Mouse (Mus musculus) gonadal fat pad, adult 2 months (tissue): ENCODE measurements around the gene Bhlhe41. TPM values are rescaled to one million over a fixed set of nuclear protein-coding genes. Genes with fewer than 3 reads are reported as not detected.

ENCODE experiments used
- DNase-seq: peaks from one replicate; pipeline ENCODE4 v3.0.0-alpha.2; 2012; ENCODE audit warnings: low read depth
- polyA plus RNA-seq: library from polyadenylated mRNA; depleted of rRNA; stranded (reverse); fragments of >200 nt; gene quantifications from 2 replicates; pipeline ENCODE4 v1.2.3, GENCODE M21; 2012

The Bhlhe41 gene
- polyA plus RNA-seq, 1 experiment: 17.5 TPM

- no peak for DNase-seq
These were observed 5.6 kb upstream of the Bhlhe41 start for GRCm38 (mm10) chr6:145870991-145871390.

DNA sequence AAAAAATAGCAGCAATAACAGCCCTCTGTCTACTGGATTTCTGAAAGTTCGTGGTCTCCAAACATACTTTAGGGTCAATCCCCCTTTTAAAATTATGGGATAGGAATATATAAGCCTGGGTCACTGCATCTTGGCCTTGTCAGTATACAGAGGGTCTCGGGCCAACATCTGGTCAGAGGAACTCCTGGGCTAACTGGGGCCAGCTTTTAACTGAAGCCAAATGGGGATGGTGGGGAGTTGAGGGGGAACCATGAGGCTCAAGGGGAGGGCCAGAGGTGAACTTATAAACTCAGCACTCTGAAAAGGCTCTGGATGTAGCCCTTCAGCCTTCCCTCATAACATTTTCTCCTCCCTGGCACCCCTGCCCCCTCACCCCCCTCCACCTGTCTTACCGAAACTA is 1.8 kb upstream of the Bhlhe41 start:
- no peak for DNase-seq

GRCm38 (mm10) chr6:145865886-145866851 is 811 bp upstream of the Bhlhe41 start:
- no peak for DNase-seq

GRCm38 (mm10) chr6:145864171-145864570 is 1.2 kb downstream of the Bhlhe41 start:
- no peak for DNase-seq

GRCm38 (mm10) chr6:145863065-145863971 is 2.0 kb downstream of the Bhlhe41 start:
- DNase-seq: no peak

DNA sequence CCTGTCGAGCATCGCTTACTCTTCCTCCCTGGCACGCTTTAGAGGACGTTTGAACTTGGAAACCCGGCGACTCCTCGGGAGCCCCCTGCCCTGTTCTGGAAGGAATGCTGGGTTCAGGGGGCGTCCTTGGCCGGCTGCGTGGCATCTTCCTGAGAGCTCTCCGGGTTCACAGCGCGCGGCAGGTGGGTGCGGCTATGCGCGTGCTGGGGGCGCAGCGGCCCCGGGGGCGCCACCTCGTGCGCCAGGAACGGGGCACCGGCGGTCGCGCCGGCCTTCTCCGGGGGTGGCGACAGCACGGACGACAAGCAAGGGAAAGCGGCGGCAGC is 2.7 kb downstream of the Bhlhe41 start:
- no peak for DNase-seq

GRCm38 (mm10) chr6:145862321-145862720 is 3.0 kb downstream of the Bhlhe41 start:
- no peak for DNase-seq

DNA sequence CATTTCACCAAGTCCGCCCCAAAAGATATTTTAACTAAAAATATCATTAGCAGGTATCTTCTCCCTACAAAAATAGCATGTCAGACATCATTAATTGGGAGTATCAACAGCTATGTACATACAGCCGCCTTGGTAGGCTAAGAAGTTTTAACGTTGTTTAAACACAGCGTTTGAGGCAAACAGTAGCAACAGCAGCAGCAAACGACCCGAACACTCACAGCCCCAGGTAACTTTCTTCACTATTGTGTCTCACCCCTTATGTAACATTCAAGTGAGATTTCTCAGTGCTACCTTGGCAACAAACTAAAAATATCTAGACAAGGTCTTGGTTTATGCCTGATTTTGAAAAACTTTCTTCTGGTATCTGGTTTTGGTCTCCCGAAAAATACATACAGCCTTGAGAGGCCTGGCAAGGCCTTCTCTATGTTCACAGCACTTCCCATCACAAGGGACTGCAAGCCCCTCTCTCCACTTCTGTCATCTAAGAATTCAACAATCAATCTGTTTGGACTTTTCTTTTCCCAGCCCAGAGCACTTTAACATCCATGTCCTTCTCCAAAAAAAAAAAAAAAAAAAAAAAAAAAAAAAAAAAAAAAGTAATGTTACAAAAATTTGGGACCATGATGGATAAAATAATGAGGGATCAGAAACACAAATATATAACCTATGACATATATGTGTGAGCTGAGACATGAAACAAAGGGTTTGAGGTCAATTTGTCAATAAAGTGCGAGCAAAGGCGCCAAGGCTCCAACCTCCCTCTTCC is 3.7 kb downstream of the Bhlhe41 start:
- DNase-seq: no peak

GRCm38 (mm10) chr6:145860350-145860749 is 5.0 kb downstream of the Bhlhe41 start:
- no peak for DNase-seq

DNA sequence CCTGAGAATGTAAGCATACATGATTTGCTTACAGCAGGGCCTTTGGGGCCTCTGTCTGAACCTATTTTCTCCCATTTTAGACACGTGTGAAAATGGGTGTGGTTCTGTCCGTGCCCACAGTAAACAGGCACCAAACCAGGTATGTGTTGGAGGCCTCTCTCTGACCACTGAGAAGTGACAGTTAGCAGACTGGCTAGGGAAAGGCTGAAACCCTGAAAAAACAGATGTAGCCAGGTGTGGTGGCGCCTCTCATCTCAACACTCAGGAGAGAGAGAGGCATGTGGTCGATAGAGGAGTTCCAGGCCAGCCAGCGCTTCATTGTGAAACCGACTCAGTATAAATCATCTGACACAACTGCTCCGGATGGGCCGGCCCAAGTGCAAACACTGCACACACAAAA is 6.9 kb downstream of the Bhlhe41 start:
- no peak for DNase-seq

DNA sequence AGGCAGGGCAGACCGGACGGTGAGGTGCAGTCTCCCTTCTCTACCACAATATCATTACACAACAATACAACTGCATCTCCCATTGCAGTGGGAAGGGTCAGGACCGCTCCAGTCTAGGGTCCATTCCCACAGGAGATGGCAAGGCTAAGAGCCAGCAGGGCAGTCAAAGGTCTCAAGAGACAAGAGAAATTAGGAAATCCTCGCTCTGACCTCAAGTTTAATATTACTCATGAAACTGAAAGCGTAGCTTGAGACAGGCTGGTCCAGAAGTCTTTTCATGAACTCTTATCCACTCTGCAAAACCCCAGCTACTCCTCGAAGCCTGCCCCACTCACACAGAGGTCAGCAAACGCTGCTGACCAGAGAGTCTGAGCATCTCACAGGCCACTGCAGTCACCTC is 7.9 kb downstream of the Bhlhe41 start:
- DNase-seq: no peak

DNA sequence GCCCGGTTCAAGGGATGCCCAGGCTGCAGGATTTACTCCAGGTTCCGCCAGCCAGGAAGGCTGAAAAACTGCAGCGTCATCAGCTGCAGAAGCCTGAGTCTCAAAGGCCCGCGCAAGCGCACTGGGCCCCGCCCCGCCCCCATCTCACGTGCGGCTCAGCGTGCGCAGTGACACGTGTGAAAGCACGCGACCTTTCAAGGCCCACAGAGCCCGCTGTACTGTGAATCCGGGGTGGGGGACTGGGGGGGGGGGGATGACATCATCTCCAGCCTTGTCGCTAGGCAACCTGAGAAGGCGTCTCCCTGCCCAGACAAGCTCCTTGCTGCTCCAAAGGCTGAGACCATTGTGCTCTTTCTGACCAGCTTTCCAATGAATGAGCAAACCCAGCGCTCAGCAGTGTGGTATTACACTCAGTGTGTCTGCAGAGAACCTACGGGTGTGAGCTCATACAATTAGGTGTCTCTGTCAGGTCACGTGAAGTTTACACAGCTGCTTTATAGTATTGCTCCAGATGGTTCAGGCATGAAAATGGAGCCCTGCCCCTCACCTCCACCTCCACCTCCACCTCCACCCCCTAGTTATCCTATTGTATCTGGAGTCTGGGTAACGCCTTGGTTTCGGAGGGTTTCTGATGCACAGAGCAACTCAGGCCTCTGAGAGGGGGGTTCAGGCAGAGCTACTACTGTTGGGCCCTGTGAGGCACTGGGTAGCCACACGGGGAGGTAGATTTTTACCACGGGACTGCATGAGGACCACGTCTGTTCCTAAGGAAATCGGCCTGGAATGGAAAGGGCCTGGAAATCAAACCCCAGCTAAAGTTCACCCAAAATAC is 9.4 kb downstream of the Bhlhe41 start:
- DNase-seq: no peak

- no peak for DNase-seq
These were observed 10.6 kb downstream of the Bhlhe41 start for GRCm38 (mm10) chr6:145854756-145855155.

DNA sequence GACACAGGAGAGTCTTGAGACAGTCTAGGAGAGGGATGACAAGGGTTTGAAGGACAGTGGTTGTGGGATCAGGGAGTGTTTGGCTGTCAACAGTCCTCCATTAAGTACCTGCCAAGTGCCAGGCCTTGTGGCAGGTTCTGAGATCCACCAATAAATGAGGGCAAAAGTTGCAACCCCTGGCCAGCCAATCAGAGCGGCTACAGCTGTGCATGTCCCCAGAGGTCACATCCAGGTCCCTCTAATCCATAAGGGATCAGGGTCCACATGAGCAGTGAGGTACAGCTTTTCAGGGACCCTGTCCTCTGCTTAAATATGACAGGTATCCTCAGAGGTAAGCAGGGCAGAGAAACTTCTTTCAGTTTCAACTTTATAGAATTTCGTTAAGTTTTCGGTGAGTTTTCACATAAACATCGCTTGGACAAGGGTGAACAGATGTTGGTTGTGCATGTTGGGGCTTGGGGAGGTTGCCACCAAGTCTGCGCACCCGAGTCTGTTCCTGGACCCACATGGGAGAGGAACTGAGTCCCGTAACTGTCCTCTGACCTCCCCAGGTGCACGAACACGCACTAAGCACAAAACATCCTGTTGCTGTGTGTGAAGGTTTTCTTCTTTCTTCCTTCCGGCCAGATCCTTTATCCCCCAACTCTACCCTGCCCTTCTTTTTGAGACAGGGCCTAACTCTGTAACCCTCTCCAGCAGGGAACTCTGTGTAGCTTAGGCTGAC is 11.8 kb downstream of the Bhlhe41 start:
- DNase-seq: no peak

- no peak for DNase-seq
These were observed 12.7 kb downstream of the Bhlhe41 start for GRCm38 (mm10) chr6:145852708-145853107.

DNA sequence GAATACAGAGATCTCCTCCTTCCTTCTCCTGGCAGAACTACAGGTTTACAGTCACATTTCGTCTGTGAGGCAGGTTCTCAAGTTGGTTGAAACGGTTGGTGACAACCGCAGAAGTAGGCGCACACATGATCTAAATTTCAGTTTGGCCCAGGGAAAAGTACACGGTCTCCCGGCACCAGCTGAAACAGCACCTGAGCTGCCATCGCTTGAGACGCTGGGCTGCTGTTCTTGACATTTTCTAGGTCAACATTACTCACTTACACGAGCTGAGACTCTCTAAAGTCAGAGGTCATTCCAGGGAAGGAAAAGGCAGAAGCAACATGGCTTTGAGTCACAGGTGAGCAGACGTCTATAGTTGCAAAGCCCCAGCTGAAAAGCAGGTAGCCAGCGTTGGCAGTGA is 13.4 kb downstream of the Bhlhe41 start:
- no peak for DNase-seq

- DNase-seq: no peak
These were observed 14.6 kb downstream of the Bhlhe41 start for GRCm38 (mm10) chr6:145850789-145851188.

GRCm38 (mm10) chr6:145847661-145848060 is 17.7 kb downstream of the Bhlhe41 start:
- DNase-seq: no peak

DNA sequence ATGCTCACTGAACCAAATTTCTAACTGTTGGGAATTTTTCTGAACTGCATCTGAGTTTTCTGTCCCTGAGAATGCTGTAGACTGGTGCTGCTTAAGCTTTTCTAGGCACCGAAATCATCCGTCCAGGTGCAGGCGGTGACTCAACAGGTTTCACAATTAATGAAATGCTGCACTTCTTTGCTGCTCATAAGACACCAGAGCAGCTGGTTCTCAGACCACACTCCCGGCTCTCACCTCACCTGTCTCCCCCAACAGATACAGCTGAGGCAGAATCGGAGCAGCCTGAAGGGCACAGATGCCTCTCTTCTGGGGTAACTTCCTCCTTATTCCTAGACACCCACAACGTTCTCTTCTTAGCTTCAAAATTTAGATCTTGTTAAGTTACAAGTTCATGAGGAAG is 18.4 kb downstream of the Bhlhe41 start:
- no peak for DNase-seq

GRCm38 (mm10) chr6:145846076-145846475 is 19.3 kb downstream of the Bhlhe41 start:
- no peak for DNase-seq
